Mouse (Mus musculus) cortical plate, adult 2 months (tissue): ENCODE data around the gene Mettl4.

Experiments used
- CTCF ChIP-seq: fragments of 200-500 bp; IDR thresholded peaks from 2 replicates; pipeline ENCODE4 v1.5.1; 2011; ENCODE audit warnings: mild to moderate bottlenecking, control low read depth, low read length; ENCODE audit not compliant: insufficient read depth; ENCODE audit errors: extremely low read depth
- POLR2A ChIP-seq: fragments of 200-500 bp; IDR thresholded peaks from 2 replicates; pipeline ENCODE4 v1.6.1; 2011; ENCODE audit warnings: mild to moderate bottlenecking, low read length, control low read depth; ENCODE audit not compliant: insufficient read depth; ENCODE audit errors: extremely low read depth

DNA sequence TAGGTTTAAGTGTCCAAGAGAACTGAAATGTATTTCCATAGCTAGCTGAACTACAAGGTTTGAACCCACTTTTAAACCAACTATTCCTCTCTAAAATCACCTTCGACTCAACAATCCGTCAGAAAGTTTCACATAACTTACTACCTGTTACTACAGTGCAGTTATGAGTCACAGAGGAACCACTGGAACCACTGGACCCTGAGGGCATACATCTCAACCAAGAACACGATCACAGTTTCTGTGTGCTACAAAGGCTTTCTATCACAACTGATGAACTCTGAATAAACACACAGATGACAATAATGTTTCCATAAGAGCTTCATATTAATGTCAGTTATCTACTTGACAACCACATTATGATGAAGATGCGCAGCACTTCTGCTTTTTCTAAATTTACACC, 11.6 kb downstream of the Mettl4 start:
- TF ChIP-seq POLR2A: no peak
- no peak for TF ChIP-seq CTCF
